Mouse (Mus musculus) heart, adult 2 months (tissue): ENCODE measurements at regions not wholly inside any gene's neighbourhood (a gene's known extent, or its start where the extent isn't known, plus 50 kb on each side); places are given as distances from the start of the nearest gene placed in this dataset.

ENCODE experiments used
- CTCF ChIP-seq: fragments of 200-600 bp; IDR thresholded peaks from 2 replicates; pipeline ENCODE4 v1.8.1; 2022; ENCODE audit warnings: antibody characterized with exemption, mild to moderate bottlenecking, moderate library complexity
- EP300 ChIP-seq: fragments of 200-500 bp; IDR thresholded peaks from 2 replicates; pipeline ENCODE4 v1.6.1; 2011; ENCODE audit warnings: low read depth, low read length, control low read depth; ENCODE audit not compliant: insufficient read depth
- POLR2A ChIP-seq: fragments of 200-500 bp; IDR thresholded peaks from 2 replicates; pipeline ENCODE4 v1.6.1; 2011; ENCODE audit warnings: mild to moderate bottlenecking, low read depth, low read length, control low read depth; ENCODE audit not compliant: insufficient read depth

DNA sequence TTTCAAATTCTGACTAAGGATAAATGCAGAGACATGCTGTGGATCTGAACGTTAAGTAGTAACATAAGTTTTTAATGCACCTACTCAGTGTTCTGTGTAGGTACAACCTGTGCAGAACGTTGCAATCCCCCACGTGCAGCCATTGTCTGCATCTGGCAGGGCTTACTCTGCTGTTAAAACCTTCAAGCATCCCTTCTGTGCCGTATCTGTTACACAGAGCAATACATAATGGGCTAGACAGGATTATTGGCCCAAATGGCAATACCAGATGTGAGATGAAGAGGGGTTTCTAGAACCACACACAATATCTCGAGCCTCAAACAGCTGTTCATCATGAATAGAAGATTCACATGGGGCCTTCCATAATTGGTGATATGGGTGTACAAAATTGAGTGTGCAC is 170.0 kb downstream of the Opa1 start:
- TF ChIP-seq CTCF = no peak
- TF ChIP-seq POLR2A = no peak
- TF ChIP-seq EP300 = no peak
